Mouse (Mus musculus) liver, embryonic 12.5 days (tissue): ENCODE measurements at regions not wholly inside any gene's neighbourhood (a gene's known extent, or its start where the extent isn't known, plus 50 kb on each side); places are given as distances from the start of the nearest gene placed in this dataset.
A peak's percentile ranks its signal among the peaks of the same experiment; 100 is the strongest.

ENCODE experiments used
- ATAC-seq: fragments of 200-750 bp; cut with Nextera tagmentation; 2 replicates; pipeline ENCODE4 v1.8.0; 2017; ENCODE audit warnings: moderate number of reproducible peaks, mild to moderate bottlenecking, moderate library complexity
- H3K27ac ChIP-seq: fragments of 300-500 bp; sonication (generic); 2 replicates; pipeline ENCODE4 v1.5.1; 2016; ENCODE audit warnings: mild to moderate bottlenecking
- H3K27me3 ChIP-seq: fragments of 300-500 bp; sonication (generic); replicated peaks from 2 replicates; pipeline ENCODE4 v1.6.1; 2016; ENCODE audit warnings: mild to moderate bottlenecking, moderate library complexity
- H3K36me3 ChIP-seq: fragments of 300-500 bp; sonication (generic); 2 replicates; pipeline ENCODE4 v1.6.1; 2016; ENCODE audit warnings: mild to moderate bottlenecking, moderate library complexity
- H3K4me1 ChIP-seq: fragments of 300-500 bp; sonication (generic); 2 replicates; pipeline ENCODE4 v1.6.1; 2016
- H3K4me2 ChIP-seq: fragments of 300-500 bp; sonication (generic); 2 replicates; pipeline ENCODE4 v1.6.1; 2016; ENCODE audit warnings: mild to moderate bottlenecking, moderate library complexity
- H3K4me3 ChIP-seq: fragments of 300-500 bp; sonication (generic); 2 replicates; pipeline ENCODE4 v1.5.1; 2016; ENCODE audit warnings: mild to moderate bottlenecking, moderate library complexity
- H3K9ac ChIP-seq: fragments of 300-500 bp; sonication (generic); 2 replicates; pipeline ENCODE4 v1.6.1; 2016; ENCODE audit warnings: mild to moderate bottlenecking, moderate library complexity
- H3K9me3 ChIP-seq: fragments of 300-500 bp; sonication (generic); replicated peaks from 2 replicates; pipeline ENCODE4 v1.6.1; 2016; ENCODE audit warnings: mild to moderate bottlenecking, moderate library complexity
- WGBS: fragments of 180-500 bp; shearing (Covaris S2); methylation state at CpG from one replicate; pipeline ENCODE4 v1.1.7; 2016; ENCODE audit not compliant: insufficient replicate concordance; 5-methylcytosine and 5-hydroxymethylcytosine counted together

DNA sequence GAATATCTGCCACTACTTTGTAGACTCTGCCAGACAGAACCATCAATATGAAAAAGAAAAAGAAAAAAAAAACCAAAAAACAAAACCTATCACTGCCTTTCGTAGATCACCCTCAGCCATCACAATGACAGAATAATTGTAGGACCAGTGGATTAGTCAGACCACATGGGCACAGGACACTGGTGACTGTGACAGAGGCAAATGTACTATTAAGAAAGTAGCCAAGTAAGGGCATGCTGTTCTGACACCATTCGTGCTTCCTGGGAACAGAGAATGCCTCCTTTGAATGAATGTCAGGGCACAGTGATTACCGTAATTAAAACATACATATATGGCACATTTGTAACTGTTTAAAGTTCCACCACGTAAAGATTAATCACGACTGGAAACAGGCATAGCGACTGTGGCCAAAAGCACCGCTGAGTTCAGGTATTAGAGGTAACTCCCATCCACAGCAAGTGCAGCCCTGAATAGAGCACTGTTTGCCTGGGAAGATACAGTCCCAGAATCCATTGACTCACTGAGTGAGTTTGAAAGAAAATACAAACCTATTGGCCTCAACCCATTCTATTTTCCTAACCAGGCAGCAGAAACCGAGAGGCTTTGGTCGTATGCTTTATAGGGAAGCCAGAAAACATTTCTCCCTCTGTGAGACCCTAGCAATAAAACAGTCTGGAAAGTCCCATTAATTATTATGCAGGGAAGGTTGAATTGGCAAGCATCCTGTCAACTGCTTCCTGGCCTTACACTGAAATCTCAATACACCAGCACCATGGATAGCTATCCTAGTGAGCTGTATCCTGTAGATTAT, 312.2 kb upstream of the Itga1 start:
- H3K4me2 ChIP-seq, result no peak overlapping the region
- no peak overlapping the region for H3K4me3 ChIP-seq
- no peak overlapping the region for H3K27ac ChIP-seq
- H3K36me3 ChIP-seq, result no peaks in the 10 kb centered on the region
- H3K4me1 ChIP-seq, result no peaks in the 10 kb centered on the region
- H3K9me3 ChIP-seq, result no peaks in the 10 kb centered on the region
- WGBS, result 64% methylated on average over 9 of the region's 9 CpGs
- no peaks in the 10 kb centered on the region for H3K27me3 ChIP-seq
- H3K9ac ChIP-seq, result no peak overlapping the region
- no peak for ATAC-seq

DNA sequence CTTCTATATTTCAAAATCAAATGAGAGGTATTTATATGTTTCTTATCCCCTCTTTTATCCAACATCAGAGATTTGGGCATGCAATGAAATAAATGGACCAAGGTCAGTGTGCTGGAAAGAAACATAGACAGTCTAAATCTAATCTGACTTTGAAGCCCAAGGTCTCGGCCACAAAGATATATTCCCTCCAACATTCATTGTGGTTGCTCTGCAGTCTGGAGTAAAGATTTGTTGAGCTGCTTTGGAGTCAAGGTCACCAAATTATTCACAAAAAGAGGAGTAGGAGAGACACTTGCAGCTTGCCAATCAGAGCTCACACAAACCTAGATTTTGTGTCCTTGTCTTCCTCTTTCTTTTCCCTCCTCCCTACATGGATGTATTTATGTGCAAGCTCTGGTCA, 304.2 kb upstream of the Itga1 start:
- Histone ChIP-seq H3K4me2 (no peak overlapping the region), H3K9me3 (no peaks in the 10 kb centered on the region), H3K4me1 (no peaks in the 10 kb centered on the region), H3K27ac (no peak overlapping the region), H3K9ac (no peak overlapping the region), H3K4me3 (no peak overlapping the region), H3K27me3 (no peaks in the 10 kb centered on the region), H3K36me3 (no peaks in the 10 kb centered on the region)
- no peak for ATAC-seq
- WGBS, result 51% methylated on average over 1 of the region's 1 CpGs

DNA sequence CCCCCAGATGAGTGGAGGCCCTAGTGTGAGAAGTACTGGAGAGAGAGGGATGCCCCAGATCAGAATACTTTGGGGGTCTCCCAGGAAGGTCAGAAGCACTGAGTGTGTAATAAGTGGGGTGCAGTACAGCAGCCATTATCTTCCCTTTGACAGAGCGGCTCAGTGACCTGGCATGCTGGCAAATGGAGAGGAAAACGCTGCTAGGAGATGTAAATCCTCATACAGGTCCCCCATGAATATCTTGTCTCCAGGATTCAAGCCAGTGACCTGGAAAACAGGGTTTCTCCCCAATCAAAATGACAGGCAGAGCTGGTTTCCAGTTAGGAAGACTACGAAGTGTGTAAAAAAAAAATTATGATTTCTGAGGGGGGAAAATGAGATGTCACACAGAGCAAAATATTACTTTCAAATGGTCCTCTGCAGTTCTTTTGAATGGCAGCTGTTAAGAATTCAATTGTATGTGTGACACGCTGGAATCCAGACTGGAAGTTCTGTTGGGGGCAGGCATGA, 299.0 kb upstream of the Itga1 start:
- 60% methylated on average over 4 of the region's 4 CpGs for WGBS
- no peak for ATAC-seq

DNA sequence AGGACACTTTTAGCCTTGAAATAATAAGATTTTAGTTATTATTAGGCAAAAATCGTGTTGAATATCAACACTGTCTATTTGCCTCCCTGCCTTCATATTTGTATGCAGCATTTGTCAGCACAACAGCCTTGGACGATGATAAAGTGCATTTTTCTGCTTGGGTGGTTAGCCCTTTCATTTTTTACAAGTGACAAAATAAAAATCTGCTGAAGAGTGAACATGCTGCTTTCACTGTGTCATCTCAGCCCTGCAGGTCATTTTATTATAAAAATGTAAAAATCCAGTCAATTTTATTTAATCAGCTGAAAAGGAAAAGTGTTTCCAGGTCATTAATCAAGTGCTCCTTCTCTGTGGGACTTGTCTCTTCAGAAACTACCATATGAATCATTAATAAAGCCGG, 277.9 kb upstream of the Itga1 start:
- no peak overlapping the region for H3K27ac ChIP-seq
- no peaks in the 10 kb centered on the region for H3K4me1 ChIP-seq
- no peak overlapping the region for H3K4me2 ChIP-seq
- no peak overlapping the region for H3K9ac ChIP-seq
- H3K36me3 ChIP-seq, result no peaks in the 10 kb centered on the region
- H3K4me3 ChIP-seq, result no peak overlapping the region
- no peaks in the 10 kb centered on the region for H3K9me3 ChIP-seq
- H3K27me3 ChIP-seq, result no peaks in the 10 kb centered on the region
- 50% methylated on average over 3 of the region's 3 CpGs for WGBS
- no peak for ATAC-seq

More for the DNA sequence above, 299.0 kb upstream of the Itga1 start:
- H3K9me3 ChIP-seq, result no peaks in the 10 kb centered on the region
- no peak overlapping the region for H3K4me2 ChIP-seq
- no peak overlapping the region for H3K9ac ChIP-seq
- H3K27ac ChIP-seq, result no peak overlapping the region
- H3K36me3 ChIP-seq, result no peaks in the 10 kb centered on the region
- no peak overlapping the region for H3K4me3 ChIP-seq
- no peaks in the 10 kb centered on the region for H3K27me3 ChIP-seq
- H3K4me1 ChIP-seq, result no peaks in the 10 kb centered on the region

DNA sequence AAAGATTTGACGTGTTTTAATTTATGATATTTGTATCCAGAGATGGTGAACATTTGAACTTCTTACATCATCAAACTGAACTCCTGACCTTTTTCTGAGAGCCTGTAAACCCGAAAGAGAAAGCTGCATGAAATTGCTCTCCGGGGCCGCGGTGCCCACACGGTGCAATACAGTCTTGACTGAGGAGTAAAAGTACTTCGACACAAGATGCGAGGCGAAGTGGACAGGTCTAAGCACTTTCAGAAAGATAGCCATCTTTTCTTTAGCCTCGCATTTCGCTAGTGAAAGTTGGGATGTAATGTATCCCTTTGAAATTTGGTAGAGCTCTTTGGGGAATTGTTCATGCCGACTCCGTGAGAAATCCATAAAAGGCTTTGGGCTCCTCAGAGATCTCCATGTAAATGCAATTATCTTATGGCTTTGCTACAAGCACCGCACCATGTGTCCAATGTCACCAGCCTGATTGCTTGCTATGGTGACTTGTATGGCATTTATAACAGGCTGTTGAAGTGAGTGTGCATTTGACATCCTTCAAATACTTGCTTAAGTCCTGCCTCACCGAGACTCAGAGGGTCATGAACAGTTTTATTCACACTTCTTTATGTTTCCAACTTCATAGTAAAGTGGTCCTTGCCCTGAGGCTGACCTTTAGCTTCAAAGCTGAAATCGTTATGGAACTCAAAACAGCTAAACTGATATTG, 274.6 kb upstream of the Itga1 start:
- H3K27ac ChIP-seq, result no peak overlapping the region
- H3K9ac ChIP-seq, result no peak overlapping the region
- H3K4me1 ChIP-seq, result no peaks in the 10 kb centered on the region
- no peak for ATAC-seq
- H3K4me2 ChIP-seq, result no peak overlapping the region
- no peaks in the 10 kb centered on the region for H3K36me3 ChIP-seq
- no peaks in the 10 kb centered on the region for H3K27me3 ChIP-seq
- no peak overlapping the region for H3K4me3 ChIP-seq
- H3K9me3 ChIP-seq, result no peaks in the 10 kb centered on the region
- WGBS, result 72% methylated on average over 16 of the region's 16 CpGs

DNA sequence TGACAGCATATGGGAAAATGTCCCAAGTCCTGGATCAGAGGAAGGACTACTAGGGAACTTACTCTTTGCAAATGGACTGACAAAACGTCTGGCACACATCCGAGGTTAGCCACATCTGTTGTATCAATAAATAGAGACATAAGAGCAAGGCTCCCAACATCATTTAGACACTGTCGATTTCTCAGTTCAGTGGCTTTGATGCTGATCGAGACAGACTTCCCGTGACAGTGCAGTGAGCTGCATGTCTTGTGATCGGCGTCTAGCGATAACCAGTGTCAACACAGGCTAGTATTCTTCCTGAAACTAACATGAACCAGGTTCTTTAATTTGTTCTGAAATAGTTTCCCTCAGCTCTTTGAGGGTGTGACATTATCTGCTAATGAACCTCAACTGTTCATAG, 259.7 kb upstream of the Itga1 start:
- H3K27ac ChIP-seq, result no peak overlapping the region
- H3K9ac ChIP-seq, result no peak overlapping the region
- H3K4me2 ChIP-seq, result no peak overlapping the region
- no peak for ATAC-seq
- no peaks in the 10 kb centered on the region for H3K4me1 ChIP-seq
- H3K9me3 ChIP-seq, result no peaks in the 10 kb centered on the region
- H3K27me3 ChIP-seq, result no peaks in the 10 kb centered on the region
- no peak overlapping the region for H3K4me3 ChIP-seq
- no peaks in the 10 kb centered on the region for H3K36me3 ChIP-seq
- WGBS, result 72% methylated on average over 8 of the region's 8 CpGs

DNA sequence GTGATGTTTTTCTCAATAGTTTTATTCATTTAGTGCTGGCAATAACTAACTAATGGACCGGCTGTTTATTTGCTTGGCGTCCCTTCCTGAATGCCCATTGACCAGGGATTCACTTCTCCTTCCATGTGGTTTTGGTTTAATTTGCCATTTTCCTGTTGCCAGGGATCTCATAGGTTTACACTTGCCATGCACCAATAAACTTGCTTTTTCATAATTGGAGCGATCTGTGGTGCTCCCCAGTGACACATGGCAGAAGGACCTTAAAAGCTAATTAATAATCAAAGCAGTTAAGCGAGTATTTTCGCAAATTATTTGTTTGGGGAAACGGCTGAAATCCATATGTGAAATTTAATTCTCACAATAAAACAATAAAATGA, 245.2 kb upstream of the Itga1 start:
- H3K27me3 ChIP-seq, result no peaks in the 10 kb centered on the region
- no peaks in the 10 kb centered on the region for H3K9me3 ChIP-seq
- no peak overlapping the region for H3K4me3 ChIP-seq
- WGBS, result 77% methylated on average over 6 of the region's 6 CpGs
- H3K36me3 ChIP-seq, result no peaks in the 10 kb centered on the region
- no peaks in the 10 kb centered on the region for H3K4me1 ChIP-seq
- H3K27ac ChIP-seq, result no peak overlapping the region
- H3K9ac ChIP-seq, result no peak overlapping the region
- no peak overlapping the region for H3K4me2 ChIP-seq
- ATAC-seq, result no peak

DNA sequence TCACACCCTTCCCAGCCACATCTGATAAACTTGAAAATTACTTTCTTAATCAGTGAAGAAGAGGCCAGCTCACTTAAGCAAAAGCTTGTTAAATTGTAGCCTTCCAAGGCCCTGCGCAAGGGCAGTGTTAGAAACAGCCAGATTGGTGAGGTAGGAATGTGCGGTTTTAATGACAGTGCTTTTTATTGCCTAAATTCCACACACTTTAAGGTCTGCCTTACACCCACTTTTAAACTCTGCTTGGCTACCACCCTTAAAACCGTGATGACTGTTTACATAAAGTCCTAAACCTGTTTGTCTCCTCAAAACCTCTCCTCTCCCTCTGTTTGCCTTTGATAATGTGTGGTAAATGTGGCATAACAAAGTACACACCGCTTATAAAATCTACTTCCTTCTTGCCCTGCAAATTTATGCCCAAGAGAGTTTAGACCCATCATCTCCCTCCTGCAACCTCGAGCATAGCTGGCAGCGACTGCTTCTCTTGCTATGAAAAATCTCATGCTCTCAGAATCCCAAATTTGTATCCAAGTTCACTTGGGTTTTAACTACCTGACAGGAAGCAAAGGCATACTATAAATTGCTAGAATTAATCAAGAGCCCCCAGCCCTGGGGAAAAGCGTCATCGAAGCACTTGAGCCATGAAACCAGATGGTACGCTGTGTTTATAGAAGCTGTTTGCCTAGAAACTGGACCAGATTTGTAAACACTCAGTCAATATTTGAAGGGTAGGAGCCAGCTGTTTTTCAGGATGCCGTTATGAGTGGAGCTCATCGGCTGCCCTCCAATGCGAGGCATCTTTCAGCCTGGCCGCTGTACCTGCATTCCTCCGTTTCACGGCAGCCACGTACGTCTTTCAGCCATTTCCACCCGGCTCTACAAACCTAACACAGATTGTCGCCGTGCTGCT, 244.6 kb upstream of the Itga1 start:
- WGBS, result 71% methylated on average over 20 of the region's 20 CpGs
- no peak for ATAC-seq
- no peak overlapping the region for H3K4me3 ChIP-seq
- H3K36me3 ChIP-seq, result no peaks in the 10 kb centered on the region
- no peak overlapping the region for H3K4me2 ChIP-seq
- H3K9ac ChIP-seq, result no peak overlapping the region
- no peaks in the 10 kb centered on the region for H3K27me3 ChIP-seq
- H3K9me3 ChIP-seq, result no peaks in the 10 kb centered on the region
- H3K4me1 ChIP-seq, result no peaks in the 10 kb centered on the region
- no peak overlapping the region for H3K27ac ChIP-seq

DNA sequence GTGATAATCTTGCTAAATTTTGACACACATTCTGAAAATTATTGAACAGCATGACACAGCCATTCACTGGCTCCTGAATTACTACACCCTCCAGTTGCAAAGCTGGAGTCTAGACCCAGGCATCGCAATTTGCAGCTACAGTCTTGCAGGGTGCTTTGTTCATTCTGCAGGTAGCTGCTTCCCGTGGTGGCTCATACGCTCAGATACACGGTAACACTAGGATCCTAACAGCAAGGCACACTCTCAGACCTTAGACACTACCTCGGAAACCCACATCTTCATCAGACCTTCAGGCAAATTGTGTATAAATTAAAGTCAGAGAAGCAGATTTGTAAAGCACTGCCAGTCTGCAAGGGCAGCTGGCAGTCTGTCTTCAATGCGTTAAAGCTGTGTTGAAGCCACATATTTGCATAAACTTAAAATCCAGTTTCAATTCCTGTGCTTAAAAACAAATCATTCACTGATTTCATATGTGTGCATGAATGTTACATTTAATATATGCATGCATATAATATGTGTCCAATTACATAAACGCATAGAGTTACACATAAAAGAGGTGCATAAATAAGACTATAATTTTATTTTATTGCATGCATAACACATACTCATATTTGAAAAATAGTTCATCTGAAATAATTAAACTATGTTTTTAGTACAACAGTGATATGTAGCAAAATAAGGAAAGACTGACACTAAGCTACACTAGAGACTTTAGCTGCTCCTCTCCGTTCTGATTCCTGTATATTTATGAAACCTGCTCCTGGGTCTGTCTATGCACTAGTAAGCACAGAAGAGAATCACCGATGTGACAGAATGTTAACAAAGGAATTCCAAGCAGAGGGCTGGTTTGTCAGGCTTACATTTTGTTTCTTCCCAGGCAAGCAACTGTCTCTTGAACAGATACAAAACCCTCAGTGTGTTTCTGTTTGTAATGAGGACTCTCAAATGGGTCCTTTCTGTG, 227.5 kb upstream of the Itga1 start:
- Histone ChIP-seq H3K27ac (no peak overlapping the region), H3K9ac (no peak overlapping the region), H3K4me2 (no peak overlapping the region), H3K9me3 (no peaks in the 10 kb centered on the region), H3K27me3 (no peaks in the 10 kb centered on the region), H3K36me3 (no peaks in the 10 kb centered on the region), H3K4me3 (no peak overlapping the region), H3K4me1 (no peaks in the 10 kb centered on the region)
- 69% methylated on average over 9 of the region's 9 CpGs for WGBS
- no peak for ATAC-seq

DNA sequence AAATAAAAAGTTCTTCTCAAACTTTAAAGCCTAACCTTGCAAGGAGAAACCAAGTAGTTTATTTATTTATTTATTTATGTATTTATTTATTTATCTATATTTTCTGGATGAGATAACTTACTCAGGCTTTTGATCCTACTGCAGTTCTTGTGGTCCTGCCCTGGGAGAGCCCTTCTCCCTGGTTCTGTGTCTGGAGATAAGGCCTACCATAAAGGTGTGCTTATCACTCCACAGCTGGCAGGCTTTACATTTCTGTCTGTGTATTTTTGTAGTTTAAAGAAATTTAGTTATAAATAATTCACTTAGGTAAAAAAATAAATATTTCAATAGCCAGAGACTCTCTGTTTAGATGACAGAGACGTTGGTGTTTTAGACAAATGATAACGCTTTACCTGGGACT, 224.5 kb upstream of the Itga1 start:
- no peaks in the 10 kb centered on the region for H3K36me3 ChIP-seq
- H3K9ac ChIP-seq, result no peak overlapping the region
- H3K4me1 ChIP-seq, result no peaks in the 10 kb centered on the region
- ATAC-seq, result peak; percentile 85
- H3K9me3 ChIP-seq, result no peaks in the 10 kb centered on the region
- H3K27ac ChIP-seq, result no peak overlapping the region
- H3K4me2 ChIP-seq, result no peak overlapping the region
- no peak overlapping the region for H3K4me3 ChIP-seq
- H3K27me3 ChIP-seq, result no peaks in the 10 kb centered on the region
- WGBS, result 70% methylated on average over 2 of the region's 2 CpGs

DNA sequence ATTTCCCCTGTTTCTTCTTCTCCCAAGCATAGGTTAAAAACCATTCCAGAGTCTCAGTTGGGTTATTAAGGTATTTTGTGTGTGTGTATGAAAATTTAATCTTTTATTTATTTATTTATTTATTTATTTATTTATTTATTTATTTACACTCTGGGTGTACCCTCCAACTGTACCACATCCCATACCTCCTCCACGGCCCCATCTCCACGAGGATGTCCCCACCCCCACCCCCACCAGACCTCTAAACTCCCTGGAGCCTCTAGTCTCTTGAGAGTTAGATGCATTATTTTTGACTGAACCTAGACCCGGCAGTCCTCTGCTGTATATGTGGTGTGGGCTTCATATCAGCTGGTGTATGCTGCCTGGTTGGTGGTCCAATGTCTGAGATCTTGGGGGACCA, 214.9 kb upstream of the Itga1 start:
- Histone ChIP-seq H3K4me2 (no peak overlapping the region), H3K9ac (no peak overlapping the region), H3K4me1 (no peaks in the 10 kb centered on the region), H3K27ac (no peak overlapping the region), H3K36me3 (no peaks in the 10 kb centered on the region), H3K27me3 (no peaks in the 10 kb centered on the region), H3K9me3 (no peaks in the 10 kb centered on the region), H3K4me3 (no peak overlapping the region)
- no peak for ATAC-seq
- WGBS, result 56% methylated on average over 3 of the region's 3 CpGs
